Mouse (Mus musculus): Measurements from ENCODE around the gene Ank2. TPM values are rescaled to one million over a fixed set of nuclear protein-coding genes. Genes with fewer than 3 reads are reported as not detected.
A peak's percentile ranks its signal among the peaks of the same experiment; 100 is the strongest.
"Not testable (repeated sequence)": the region's sequence is repeated elsewhere in the genome, so short reads cannot be mapped to it uniquely, and the experiment has no call there.

Gene Ank2
- total and polyA plus RNA-seq, 2 experiments from 2014 or later: 160 to 575 TPM

DNA sequence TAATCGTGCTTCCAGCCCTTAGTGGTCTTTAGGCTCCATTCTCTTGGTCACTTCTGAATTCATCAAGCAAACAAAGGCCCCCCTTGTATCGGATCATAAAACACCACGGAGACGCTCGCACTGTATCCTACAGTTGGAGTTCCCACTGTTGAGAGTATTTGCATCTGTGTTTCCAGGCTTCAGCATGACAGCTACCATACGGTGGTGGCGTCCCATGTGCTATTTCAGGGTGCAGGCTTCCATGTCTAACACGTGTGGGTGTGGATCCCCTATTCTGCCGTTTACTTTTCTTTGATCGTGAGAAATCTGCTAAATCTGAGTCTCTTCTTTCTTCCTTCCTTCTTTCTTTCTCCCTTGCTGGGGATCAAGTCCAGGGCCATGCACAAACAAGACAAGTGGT lies 14.0 kb downstream of the Ank2 start:
- no peaks in the 10 kb centered on the region for H3K27me3 ChIP-seq (ENCODE audit: insufficient read depth, low read length)
- TF ChIP-seq CTCF (IDR thresholded peaks at IDR 0.05; ENCODE audit: low read depth): no peak
- H3K9ac ChIP-seq: no peak overlapping the region
- DNase-seq (peak; percentile 49), ATAC-seq (peak; percentile 84)
- H3K36me3 ChIP-seq (ENCODE audit: insufficient read depth): no peaks in the 10 kb centered on the region
- no peak overlapping the region for H3K4me2 ChIP-seq (ENCODE audit: low read depth)
- WGBS: 35% methylated on average over 10 of the region's 10 CpGs
- H3K9me3 ChIP-seq (ENCODE audit: low read length): no peaks in the 10 kb centered on the region
- H3K27ac ChIP-seq (ENCODE audit: low read depth, low read length): no peak overlapping the region; the same call in 1 of the 2 replicates
- no peak overlapping the region for H3K4me3 ChIP-seq (ENCODE audit: low read depth, low read length)
- H3K4me1 ChIP-seq (ENCODE audit: insufficient read depth): no peaks in the 10 kb centered on the region

- Histone ChIP-seq H3K9ac (no peak overlapping the region), H3K9me3 (ENCODE audit: low read length) (no peaks in the 10 kb centered on the region), H3K27me3 (ENCODE audit: insufficient read depth, low read length) (no peaks in the 10 kb centered on the region), H3K4me2 (ENCODE audit: low read depth) (no peak overlapping the region), H3K36me3 (ENCODE audit: insufficient read depth) (no peaks in the 10 kb centered on the region), H3K4me1 (ENCODE audit: insufficient read depth) (no peaks in the 10 kb centered on the region), H3K27ac (ENCODE audit: low read depth, low read length) (no peak overlapping the region), H3K4me3 (ENCODE audit: low read depth, low read length) (no peak overlapping the region)
- no peak for TF ChIP-seq CTCF (IDR thresholded peaks at IDR 0.05; ENCODE audit: low read depth)
- 35% methylated on average over 6 of the region's 6 CpGs for WGBS
- ATAC-seq (peak; percentile 71), DNase-seq (peak; percentile 9)
These were observed 17.5 kb downstream of the Ank2 start for GRCm38 (mm10) chr3:127481658-127482057.

DNA sequence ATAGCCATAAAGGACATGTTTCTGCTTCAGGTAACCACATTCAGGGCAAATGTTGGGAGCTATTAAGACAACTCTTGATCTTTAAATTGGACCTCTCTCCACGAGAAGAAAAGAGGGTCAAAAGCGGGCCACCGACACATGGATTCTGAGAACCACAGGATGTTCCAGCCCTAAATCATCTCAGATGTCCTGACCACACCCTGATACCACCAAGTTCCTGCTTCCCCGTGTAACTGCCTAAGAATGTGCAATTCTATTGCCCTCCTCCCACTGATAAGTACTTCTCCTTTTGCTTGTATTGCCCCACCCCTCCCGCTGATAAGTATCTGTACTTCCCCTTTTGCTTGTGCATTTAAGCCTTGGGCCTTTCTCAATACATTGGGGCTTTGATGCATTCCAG lies 18.8 kb downstream of the Ank2 start:
- DNase-seq; ATAC-seq; H3K4me2 ChIP-seq (ENCODE audit: low read depth); H3K9ac ChIP-seq; H3K36me3 ChIP-seq (ENCODE audit: insufficient read depth); H3K27me3 ChIP-seq (ENCODE audit: insufficient read depth, low read length); H3K4me1 ChIP-seq (ENCODE audit: insufficient read depth); H3K9me3 ChIP-seq (ENCODE audit: low read length); H3K4me3 ChIP-seq (ENCODE audit: low read depth, low read length); H3K27ac ChIP-seq (ENCODE audit: low read depth, low read length): not testable (repeated sequence)
- WGBS: 84% methylated on average over 5 of the region's 5 CpGs

GRCm38 (mm10) chr3:127474115-127474514 lies 25.0 kb downstream of the Ank2 start:
- no peak for DNase-seq

DNA sequence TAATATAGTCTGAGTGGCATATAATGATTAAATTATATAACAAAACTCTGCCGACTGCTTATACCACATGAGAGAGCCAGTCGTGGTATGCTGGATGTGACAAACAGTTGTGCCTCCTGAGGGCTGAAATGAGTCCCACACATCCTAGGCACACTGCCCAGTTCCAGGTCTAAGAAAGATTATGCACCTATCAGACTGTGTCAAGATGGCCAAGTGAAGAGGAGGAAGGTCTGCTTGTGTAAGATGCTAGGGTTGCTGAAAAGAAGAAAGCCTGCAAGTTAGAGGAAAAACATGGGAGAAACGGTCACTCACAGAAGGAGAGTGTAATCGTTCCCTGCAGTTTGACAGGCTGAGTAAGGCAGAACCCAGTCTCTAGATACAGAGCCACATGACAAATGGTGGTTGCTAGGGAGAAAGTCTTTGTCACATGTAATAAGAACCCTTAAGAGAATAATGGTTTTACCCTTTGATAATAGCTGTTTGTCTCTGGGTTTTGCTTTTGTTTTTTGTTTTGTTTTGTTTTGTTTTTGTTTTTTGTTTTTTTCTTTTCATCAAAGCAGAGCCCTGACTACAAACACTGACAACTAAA lies 29.9 kb downstream of the Ank2 start:
- H3K27me3 ChIP-seq (ENCODE audit: insufficient read depth, low read length): no peaks in the 10 kb centered on the region
- TF ChIP-seq CTCF (IDR thresholded peaks at IDR 0.05; ENCODE audit: low read depth): no peak
- no peak overlapping the region for H3K4me2 ChIP-seq (ENCODE audit: low read depth)
- H3K4me3 ChIP-seq (ENCODE audit: low read depth, low read length): no peak overlapping the region
- H3K27ac ChIP-seq (ENCODE audit: low read depth, low read length): no peak overlapping the region
- DNase-seq (no peak), ATAC-seq (no peak)
- WGBS: 61% methylated on average over 4 of the region's 4 CpGs
- no peak overlapping the region for H3K9ac ChIP-seq
- no peaks in the 10 kb centered on the region for H3K36me3 ChIP-seq (ENCODE audit: insufficient read depth)
- H3K9me3 ChIP-seq (ENCODE audit: low read length): no peaks in the 10 kb centered on the region
- no peaks in the 10 kb centered on the region for H3K4me1 ChIP-seq (ENCODE audit: insufficient read depth)

More at GRCm38 (mm10) chr3:127474115-127474514, 25.0 kb downstream of the Ank2 start:
- H3K36me3 ChIP-seq (ENCODE audit: insufficient read depth): no peaks in the 10 kb centered on the region
- H3K27me3 ChIP-seq (ENCODE audit: insufficient read depth, low read length): no peaks in the 10 kb centered on the region
- H3K4me1 ChIP-seq (ENCODE audit: insufficient read depth): no peaks in the 10 kb centered on the region
- H3K27ac ChIP-seq (ENCODE audit: low read depth, low read length): no peak overlapping the region
- 83% methylated on average over 6 of the region's 6 CpGs for WGBS
- no peak overlapping the region for H3K9ac ChIP-seq
- no peak overlapping the region for H3K4me3 ChIP-seq (ENCODE audit: low read depth, low read length)
- no peak overlapping the region for H3K4me2 ChIP-seq (ENCODE audit: low read depth)
- no peaks in the 10 kb centered on the region for H3K9me3 ChIP-seq (ENCODE audit: low read length)
- ATAC-seq: no peak
- TF ChIP-seq CTCF (IDR thresholded peaks at IDR 0.05; ENCODE audit: low read depth): no peak

- H3K4me2 ChIP-seq (ENCODE audit: low read depth): no peak overlapping the region
- no peaks in the 10 kb centered on the region for H3K27me3 ChIP-seq (ENCODE audit: insufficient read depth, low read length)
- WGBS: 93% methylated on average over 8 of the region's 8 CpGs
- H3K9me3 ChIP-seq (ENCODE audit: low read length): no peaks in the 10 kb centered on the region
- no peak for ATAC-seq
- H3K4me3 ChIP-seq (ENCODE audit: low read depth, low read length): no peak overlapping the region
- no peaks in the 10 kb centered on the region for H3K4me1 ChIP-seq (ENCODE audit: insufficient read depth)
- no peak overlapping the region for H3K27ac ChIP-seq (ENCODE audit: low read depth, low read length)
- no peak for TF ChIP-seq CTCF (IDR thresholded peaks at IDR 0.05; ENCODE audit: low read depth)
- no peak for DNase-seq
- no peak overlapping the region for H3K9ac ChIP-seq
- no peaks in the 10 kb centered on the region for H3K36me3 ChIP-seq (ENCODE audit: insufficient read depth)
These were observed 30.6 kb downstream of the Ank2 start for GRCm38 (mm10) chr3:127468569-127468968.

- Histone ChIP-seq H3K4me2 (ENCODE audit: low read depth) (no peak overlapping the region), H3K27ac (ENCODE audit: low read depth, low read length) (no peak overlapping the region), H3K27me3 (ENCODE audit: insufficient read depth, low read length) (no peaks in the 10 kb centered on the region), H3K36me3 (ENCODE audit: insufficient read depth) (no peaks in the 10 kb centered on the region), H3K4me1 (ENCODE audit: insufficient read depth) (no peaks in the 10 kb centered on the region), H3K4me3 (ENCODE audit: low read depth, low read length) (no peak overlapping the region), H3K9me3 (ENCODE audit: low read length) (no peaks in the 10 kb centered on the region), H3K9ac (no peak overlapping the region)
- ATAC-seq (no peak), DNase-seq (no peak)
- 19% methylated on average over 14 of the region's 14 CpGs for WGBS
- TF ChIP-seq CTCF (IDR thresholded peaks at IDR 0.05; ENCODE audit: low read depth): no peak
These were observed 35.2 kb downstream of the Ank2 start for GRCm38 (mm10) chr3:127463816-127464480.

Data from forebrain, postnatal 0 days (tissue).